ENCODE assay signal across 8 mouse cellular contexts in the genomic region with DNA sequence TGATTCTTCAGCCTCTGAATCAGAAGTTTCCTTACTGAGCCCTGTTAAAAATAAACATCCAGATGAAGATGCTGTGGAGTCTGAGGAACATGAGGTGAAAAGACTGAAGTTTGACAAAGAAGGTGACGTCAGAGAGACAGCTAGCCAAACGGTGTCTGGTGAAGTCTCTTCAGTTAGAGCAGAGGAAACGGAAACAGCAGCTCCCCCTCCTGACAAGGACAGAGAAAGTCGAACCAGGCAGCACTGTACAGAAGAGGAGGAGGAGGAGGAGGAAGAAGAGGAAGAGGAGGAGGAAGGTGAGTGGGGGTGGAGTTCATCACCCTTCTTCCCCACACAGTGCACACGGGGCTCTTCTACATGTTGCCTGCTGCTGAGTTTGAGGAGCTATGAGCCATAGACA. TPM values are rescaled to one million over a fixed set of nuclear protein-coding genes. Genes with fewer than 3 reads are reported as not detected.
A peak's percentile ranks its signal among the peaks of the same experiment; 100 is the strongest.
DNase-seq lines count a peak whose midpoint lies in the region; ATAC-seq and TF ChIP-seq lines count a peak whose summit lies in the region.
"Not testable (repeated sequence)": the region's sequence is repeated elsewhere in the genome, so short reads cannot be mapped to it uniquely, and the experiment has no call there.

No protein-coding gene starts in this region.

- peak; percentile 13 for DNase-seq in heart, adult 11 months
- DNase-seq in hindbrain, postnatal 0 days (ENCODE audit: low spot score) = not testable (repeated sequence)

- not testable (repeated sequence) for H3K4me3 ChIP-seq in hindbrain, postnatal 0 days (ENCODE audit: low read length); midbrain, embryonic 12.5 days

- not testable (repeated sequence) for H3K4me1 ChIP-seq in hindbrain, postnatal 0 days (ENCODE audit: insufficient read depth, low read length); midbrain, embryonic 12.5 days

- H3K9ac ChIP-seq in hindbrain, postnatal 0 days (replicated peaks; ENCODE audit: low read length); midbrain, embryonic 12.5 days (replicated peaks): not testable (repeated sequence)

- H3K9me3 ChIP-seq in hindbrain, postnatal 0 days (ENCODE audit: low read length); midbrain, embryonic 12.5 days: not testable (repeated sequence)

- 68% methylated on average over 3 of the region's 5 CpGs for WGBS in hindbrain, postnatal 0 days
- WGBS in midbrain, embryonic 12.5 days = 73% methylated on average over 4 of the region's 5 CpGs

- not testable (repeated sequence) for H3K4me2 ChIP-seq in hindbrain, postnatal 0 days (ENCODE audit: low read depth, low read length); midbrain, embryonic 12.5 days (replicated peaks)

- peak; percentile 71; the same call in 1 of the 2 replicates for ATAC-seq in common myeloid progenitor, adult 5-6 weeks (replicated peaks; ENCODE audit: low read depth, poor library complexity, severe bottlenecking)
- ATAC-seq in frontal cortex, adult (ENCODE audit: low TSS enrichment) = 0 out of 2 replicates have a peak, but pooled peaks have one; percentile 47
- 0 out of 2 replicates have a peak, but pooled peaks have one; percentile 40 for ATAC-seq in hindbrain, postnatal 0 days
- ATAC-seq in megakaryocyte, adult 5-6 weeks (ENCODE audit: poor library complexity, severe bottlenecking) = peak; percentile 59
- ATAC-seq in megakaryocyte-erythroid progenitor cell, adult 5-6 weeks (replicated peaks; ENCODE audit: low FRiP score, low TSS enrichment, poor library complexity, severe bottlenecking) = peak; percentile 63; the same call in 1 of the 2 replicates
- ATAC-seq in midbrain, embryonic 12.5 days (ENCODE audit: low FRiP score, low read depth) = 0 out of 2 replicates have a peak, but pooled peaks have one; percentile 58
- peak; percentile 55; the same call in 1 of the 2 replicates for ATAC-seq in neutrophil, adult 5-6 weeks (ENCODE audit: extremely low read depth, insufficient number of reproducible peaks, low FRiP score, poor library complexity, severe bottlenecking)

- H3K27ac ChIP-seq in hindbrain, postnatal 0 days; midbrain, embryonic 12.5 days (replicated peaks): not testable (repeated sequence)

- TF ChIP-seq CTCF in hindbrain, postnatal 0 days (IDR thresholded peaks at IDR 0.05; ENCODE audit: low read depth) = not testable (repeated sequence)

- H3K27me3 ChIP-seq in hindbrain, postnatal 0 days (ENCODE audit: insufficient read depth, low read length); midbrain, embryonic 12.5 days: not testable (repeated sequence)

- H3K36me3 ChIP-seq in hindbrain, postnatal 0 days (ENCODE audit: insufficient read depth, low read length) = not testable (repeated sequence)
- peaks cover 31% of the 10 kb centered on the region for H3K36me3 ChIP-seq in midbrain, embryonic 12.5 days

RNA-seq across cellular contexts. Expression of a gene that starts 32.4 kb away (rescaled TPM):
- total RNA-seq in common myeloid progenitor, adult 5-6 weeks (2017) = 76.1 and 92.9 TPM in 2 replicates
- 23.9 and 24.5 TPM in 2 replicates for total RNA-seq in hindbrain, postnatal 0 days (2014; rRNA removed)
- 9.5 and 10.9 TPM in 2 replicates for polyA plus RNA-seq in hindbrain, postnatal 0 days (2015; fragmentation: Nextera tagmentation; extraction: Ambion mirVana)
- 45.4 and 53.3 TPM in 2 replicates for total RNA-seq in megakaryocyte, adult 5-6 weeks (2015)
- total RNA-seq in megakaryocyte, adult 5-6 weeks (2017) = 76.6 and 88.4 TPM in 2 replicates
- total RNA-seq in megakaryocyte-erythroid progenitor cell, adult 5-6 weeks (2014; fragmentation: Nextera tagmentation) = 64.5 and 77.5 TPM in 2 replicates
- 105 and 107 TPM in 2 replicates for total RNA-seq in megakaryocyte-erythroid progenitor cell, adult 5-6 weeks (2017)
- 28.0 and 29.4 TPM in 2 replicates for polyA plus RNA-seq in midbrain, embryonic 12.5 days (2016; fragmentation: Nextera tagmentation; extraction: Ambion mirVana)
- 92.6 and 123 TPM in 2 replicates for total RNA-seq in neutrophil, adult 5-6 weeks (2017)
